ENCODE assay signal across 7 mouse cellular contexts in genomic region chr13:21783734-21784161, GRCm38 (mm10). TPM values are rescaled to one million over a fixed set of nuclear protein-coding genes. Genes with fewer than 3 reads are reported as not detected.
DNase-seq lines count a peak whose midpoint lies in the region; ATAC-seq lines count a peak whose summit lies in the region.

No protein-coding gene starts in this region.

- H3K4me2 ChIP-seq in heart, embryonic 16.5 days (ENCODE audit: low read depth, low read length), result peak overlapping the region; percentile 62
- peak overlapping the region; percentile 62 for H3K4me2 ChIP-seq in liver, embryonic 11.5 days
- H3K4me2 ChIP-seq in neural tube, embryonic 14.5 days (ENCODE audit: low read depth, low read length), result peak overlapping the region; percentile 64

- H3K36me3 ChIP-seq in heart, embryonic 16.5 days (ENCODE audit: control insufficient read depth, insufficient read depth), result no peaks in the 10 kb centered on the region
- H3K36me3 ChIP-seq in liver, embryonic 11.5 days (ENCODE audit: control insufficient read depth, insufficient read depth, low read length), result no peaks in the 10 kb centered on the region
- no peaks in the 10 kb centered on the region for H3K36me3 ChIP-seq in neural tube, embryonic 14.5 days (ENCODE audit: control insufficient read depth, insufficient read depth, low read length)

- peak overlapping the region; percentile 49 for H3K27ac ChIP-seq in heart, embryonic 16.5 days (ENCODE audit: low read length)
- peak overlapping the region; percentile 98 for H3K27ac ChIP-seq in liver, embryonic 11.5 days (ENCODE audit: low read depth, low read length)
- H3K27ac ChIP-seq in neural tube, embryonic 14.5 days (ENCODE audit: low read depth, low read length), result peak overlapping the region; percentile 22; the same call in 1 of the 2 replicates

- H3K4me1 ChIP-seq in heart, embryonic 16.5 days (ENCODE audit: control insufficient read depth, insufficient read depth, low read length), result peaks cover 30% of the 10 kb centered on the region
- H3K4me1 ChIP-seq in liver, embryonic 11.5 days (replicated peaks; ENCODE audit: control insufficient read depth, insufficient read depth, low read length), result peaks cover 23% of the 10 kb centered on the region
- peaks cover 31% of the 10 kb centered on the region for H3K4me1 ChIP-seq in neural tube, embryonic 14.5 days (ENCODE audit: control insufficient read depth, insufficient read depth, low read length)

- no peaks in the 10 kb centered on the region for H3K9me3 ChIP-seq in heart, embryonic 16.5 days (replicated peaks; ENCODE audit: control insufficient read depth, low read length)
- H3K9me3 ChIP-seq in liver, embryonic 11.5 days (ENCODE audit: control insufficient read depth, low read length), result no peaks in the 10 kb centered on the region
- no peaks in the 10 kb centered on the region for H3K9me3 ChIP-seq in neural tube, embryonic 14.5 days (ENCODE audit: control insufficient read depth, low read length)

- WGBS in heart, embryonic 16.5 days, result 3% methylated on average over 9 of the region's 9 CpGs
- 4% methylated on average over 9 of the region's 9 CpGs for WGBS in liver, embryonic 11.5 days
- 2% methylated on average over 9 of the region's 9 CpGs for WGBS in neural tube, embryonic 14.5 days

- no peaks in the 10 kb centered on the region for H3K27me3 ChIP-seq in heart, embryonic 16.5 days (ENCODE audit: control insufficient read depth, insufficient read depth, low read length)
- H3K27me3 ChIP-seq in liver, embryonic 11.5 days (replicated peaks; ENCODE audit: control insufficient read depth, insufficient read depth, low read length), result no peaks in the 10 kb centered on the region
- H3K27me3 ChIP-seq in neural tube, embryonic 14.5 days (ENCODE audit: control insufficient read depth, insufficient read depth, low read length), result no peaks in the 10 kb centered on the region

- no peak for ATAC-seq in heart, embryonic 16.5 days (replicated peaks; ENCODE audit: extremely low read depth, insufficient read depth, low FRiP score)
- ATAC-seq in liver, embryonic 11.5 days (replicated peaks; ENCODE audit: low FRiP score), result no peak
- no peak for ATAC-seq in neural tube, embryonic 14.5 days (ENCODE audit: low read depth)
- ATAC-seq in frontal cortex, adult (ENCODE audit: low TSS enrichment), result no peak

- H3K4me3 ChIP-seq in heart, embryonic 16.5 days (ENCODE audit: low read length), result peak overlapping the region; percentile 54
- peak overlapping the region; percentile 44 for H3K4me3 ChIP-seq in liver, embryonic 11.5 days (ENCODE audit: low read depth, low read length)
- H3K4me3 ChIP-seq in neural tube, embryonic 14.5 days (ENCODE audit: low read depth, low read length), result peak overlapping the region; percentile 36

- peak overlapping the region; percentile 28 for H3K9ac ChIP-seq in heart, embryonic 16.5 days (ENCODE audit: low read length)
- H3K9ac ChIP-seq in liver, embryonic 11.5 days (ENCODE audit: low read depth, low read length), result peak overlapping the region; percentile 73
- H3K9ac ChIP-seq in neural tube, embryonic 14.5 days (replicated peaks; ENCODE audit: low read depth, low read length), result no peak overlapping the region

- peak; percentile 62 for DNase-seq in testis, postnatal 14 days (ENCODE audit: low spot score)
- no peak for DNase-seq in testis, postnatal 10 days (ENCODE audit: low spot score)
- peak; percentile 73 for DNase-seq in c-Kit-positive CD71-positive TER-119-positive erythroid progenitor cells, embryonic 14.5 days (ENCODE audit: low spot score)
- DNase-seq in liver, embryonic 11.5 days (ENCODE audit: low spot score), result peak; percentile 74

RNA-seq across cellular contexts. Expression of gene Hist1h3i, which starts 0.6 kb away (rescaled TPM):
- 50.2 and 54.0 TPM in 2 replicates for polyA plus RNA-seq in heart, embryonic 16.5 days (2015; fragmentation: Nextera tagmentation; extraction: Ambion mirVana)
- polyA plus RNA-seq in liver, embryonic 11.5 days (2014; fragmentation: Nextera tagmentation; extraction: Ambion mirVana), result 194 and 232 TPM in 2 replicates
- polyA plus RNA-seq in neural tube, embryonic 14.5 days (2014; fragmentation: Nextera tagmentation; extraction: Ambion mirVana), result 21.5 and 30.1 TPM in 2 replicates

RNA-seq across cellular contexts. Expression of gene Hist1h2an, which starts 3.3 kb away (rescaled TPM):
- 3.0 and 3.1 TPM in 2 replicates for polyA plus RNA-seq in heart, embryonic 16.5 days (2015; fragmentation: Nextera tagmentation; extraction: Ambion mirVana)
- 5.8 and 12.6 TPM in 2 replicates for polyA plus RNA-seq in liver, embryonic 11.5 days (2014; fragmentation: Nextera tagmentation; extraction: Ambion mirVana)
- polyA plus RNA-seq in neural tube, embryonic 14.5 days (2014; fragmentation: Nextera tagmentation; extraction: Ambion mirVana), result not detected in 2 replicates

RNA-seq across cellular contexts. Expression of gene Hist1h1b, which starts 3.3 kb away (rescaled TPM):
- 8.6 and 9.8 TPM in 2 replicates for polyA plus RNA-seq in heart, embryonic 16.5 days (2015; fragmentation: Nextera tagmentation; extraction: Ambion mirVana)
- polyA plus RNA-seq in liver, embryonic 11.5 days (2014; fragmentation: Nextera tagmentation; extraction: Ambion mirVana), result 19.0 and 20.4 TPM in 2 replicates
- polyA plus RNA-seq in neural tube, embryonic 14.5 days (2014; fragmentation: Nextera tagmentation; extraction: Ambion mirVana), result 0.68 and 1.3 TPM in 2 replicates

RNA-seq across cellular contexts. Expression of gene Hist1h2bp, which starts 3.5 kb away (rescaled TPM):
- polyA plus RNA-seq in heart, embryonic 16.5 days (2015; fragmentation: Nextera tagmentation; extraction: Ambion mirVana), result 0.34 and 0.52 TPM in 2 replicates
- 0.86 and 1.6 TPM in 2 replicates for polyA plus RNA-seq in liver, embryonic 11.5 days (2014; fragmentation: Nextera tagmentation; extraction: Ambion mirVana)
- polyA plus RNA-seq in neural tube, embryonic 14.5 days (2014; fragmentation: Nextera tagmentation; extraction: Ambion mirVana), result 0.54 TPM in 1 of 2 replicates, not detected in the other

RNA-seq across cellular contexts. Expression of gene Hist1h2bq, which starts 26.2 kb away (rescaled TPM):
- 9.3 and 10.4 TPM in 2 replicates for polyA plus RNA-seq in heart, embryonic 16.5 days (2015; fragmentation: Nextera tagmentation; extraction: Ambion mirVana)
- polyA plus RNA-seq in liver, embryonic 11.5 days (2014; fragmentation: Nextera tagmentation; extraction: Ambion mirVana), result 12.7 and 19.5 TPM in 2 replicates
- 2.4 and 4.5 TPM in 2 replicates for polyA plus RNA-seq in neural tube, embryonic 14.5 days (2014; fragmentation: Nextera tagmentation; extraction: Ambion mirVana)

Comparison
In these comparisons a context has a peak if more than half of its experiments do, and no peak if none do; other contexts are left out.
1. H3K27ac ChIP-seq: peak in every context shown above with its lines; median percentile 98 in liver, embryonic 11.5 days; 49 in heart, embryonic 16.5 days; 22 in neural tube, embryonic 14.5 days.